Mouse (Mus musculus): Measurements from ENCODE around the gene C130079G13Rik. TPM values are rescaled to one million over a fixed set of nuclear protein-coding genes. Genes with fewer than 3 reads are reported as not detected.
"Not testable (repeated sequence)": the region's sequence is repeated elsewhere in the genome, so short reads cannot be mapped to it uniquely, and the experiment has no call there.

Gene C130079G13Rik
- total RNA-seq (2021) = not detected in 2 replicates
- long read RNA-seq = 0 reads

GRCm38 (mm10) chr3:59924914-59925313, at the start of gene C130079G13Rik:
TSS of gene C130079G13Rik (plus strand) at chr3:59925214.
- no peak for DNase-seq

- not testable (repeated sequence) for DNase-seq
Observed at GRCm38 (mm10) chr3:59877601-59878000, 47.4 kb upstream of the C130079G13Rik start.

- not testable (repeated sequence) for DNase-seq
Observed at GRCm38 (mm10) chr3:59879801-59880554, 45.0 kb upstream of the C130079G13Rik start.

GRCm38 (mm10) chr3:59893276-59893675, 31.7 kb upstream of the C130079G13Rik start:
- no peak for DNase-seq

- no peak for DNase-seq
Observed at GRCm38 (mm10) chr3:59934621-59935020, 9.6 kb downstream of the C130079G13Rik start.

- no peak for DNase-seq
Observed at GRCm38 (mm10) chr3:59947294-59947950, 22.4 kb downstream of the C130079G13Rik start.

- DNase-seq = no peak
Observed at GRCm38 (mm10) chr3:59970891-59971290, 45.9 kb downstream of the C130079G13Rik start.

- DNase-seq = no peak
Observed at GRCm38 (mm10) chr3:59974591-59974990, 49.6 kb downstream of the C130079G13Rik start.

Other genes with a start within 250 kb of the C130079G13Rik start
- gene Gm5538, start 195.4 kb upstream of the C130079G13Rik start, total RNA-seq (2021) = not detected in 2 replicates
- gene Gm8298, start 64.2 kb upstream of the C130079G13Rik start, total RNA-seq (2021) = not detected in 2 replicates
- not detected in 2 replicates for gene Aadacl2, start 81.5 kb downstream of the C130079G13Rik start, total RNA-seq (2021)
- gene Aadac, start 100.5 kb downstream of the C130079G13Rik start, total RNA-seq (2021) = 1.2 TPM in 1 of 2 replicates, not detected in the other
- gene Sucnr1, start 156.7 kb downstream of the C130079G13Rik start, total RNA-seq (2021) = 0.67 and 0.86 TPM in 2 replicates

Measured in adrenal gland, postnatal 25 days (tissue).